9 mouse cellular contexts compared by ENCODE assay signal in the genomic region with DNA sequence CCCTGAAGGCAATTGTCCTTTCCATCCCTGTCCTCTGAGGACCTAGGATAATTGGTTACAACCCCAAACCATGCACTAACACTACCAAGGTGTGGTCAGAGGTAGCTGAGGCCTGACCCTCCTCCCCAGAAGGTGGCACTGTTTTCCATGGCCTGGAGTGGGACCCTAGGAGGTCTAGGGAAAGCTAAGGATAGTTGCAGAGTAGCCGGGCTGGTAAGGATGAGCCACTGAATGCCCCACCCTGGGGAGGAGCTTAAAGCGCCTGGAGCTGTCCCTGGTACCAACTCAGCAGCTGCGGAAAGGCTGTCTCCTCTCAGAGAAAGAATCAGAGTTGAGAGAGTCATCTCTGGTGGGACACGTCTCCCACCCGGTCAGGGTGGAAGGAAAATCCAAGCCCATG. TPM values are rescaled to one million over a fixed set of nuclear protein-coding genes. Genes with fewer than 3 reads are reported as not detected.
A peak's percentile ranks its signal among the peaks of the same experiment; 100 is the strongest.
DNase-seq lines count a peak whose midpoint lies in the region; ATAC-seq lines count a peak whose summit lies in the region.
"Had no signal": no experiment of that assay in that cellular context is flagged by ENCODE, and none has a peak within 500 bp of the region (broad histone marks: within the 10 kb centered on the region; RNA-seq: fewer than 3 reads in every experiment).

No protein-coding gene starts in this region.

- H3K27ac ChIP-seq in kidney, embryonic 15.5 days = no peak overlapping the region
- no peak overlapping the region for H3K27ac ChIP-seq in embryonic facial prominence, embryonic 10.5 days (replicated peaks)
- no peak overlapping the region for H3K27ac ChIP-seq in limb, embryonic 13.5 days
- H3K27ac ChIP-seq in stomach, embryonic 15.5 days = no peak overlapping the region
- H3K27ac ChIP-seq: embryonic facial prominence, embryonic 13.5 days; midbrain, embryonic 12.5 days had no signal

- no peak overlapping the region for H3K9ac ChIP-seq in kidney, embryonic 15.5 days
- H3K9ac ChIP-seq in limb, embryonic 13.5 days = no peak overlapping the region
- no peak overlapping the region for H3K9ac ChIP-seq in stomach, embryonic 15.5 days
- H3K9ac ChIP-seq: embryonic facial prominence, embryonic 13.5 days had no signal

- no peak overlapping the region for H3K4me3 ChIP-seq in kidney, embryonic 15.5 days (replicated peaks)
- H3K4me3 ChIP-seq in embryonic facial prominence, embryonic 10.5 days = no peak overlapping the region
- H3K4me3 ChIP-seq in limb, embryonic 13.5 days = no peak overlapping the region
- H3K4me3 ChIP-seq in stomach, embryonic 15.5 days (replicated peaks) = no peak overlapping the region
- H3K4me3 ChIP-seq: embryonic facial prominence, embryonic 13.5 days had no signal

- no peak for ATAC-seq in kidney, embryonic 15.5 days (replicated peaks; ENCODE audit: low FRiP score)
- 0 out of 2 replicates have a peak, but pooled peaks have one; percentile 25 for ATAC-seq in limb, embryonic 13.5 days (ENCODE audit: low FRiP score, low read depth)
- ATAC-seq in stomach, embryonic 15.5 days (ENCODE audit: insufficient read depth, low FRiP score, low read depth) = 0 out of 2 replicates have a peak, but pooled peaks have one; percentile 27
- no peak for ATAC-seq in erythroblast, adult 5-6 weeks (replicated peaks; ENCODE audit: low FRiP score, poor library complexity, severe bottlenecking)

- H3K4me1 ChIP-seq in kidney, embryonic 15.5 days = no peaks in the 10 kb centered on the region
- H3K4me1 ChIP-seq in embryonic facial prominence, embryonic 10.5 days = peaks cover 16% of the 10 kb centered on the region
- 0 out of 2 replicates have a peak, but pooled peaks cover 4% of the 10 kb centered on the region for H3K4me1 ChIP-seq in limb, embryonic 13.5 days
- 0 out of 2 replicates have a peak, but pooled peaks cover 2% of the 10 kb centered on the region for H3K4me1 ChIP-seq in stomach, embryonic 15.5 days

- H3K36me3 ChIP-seq in kidney, embryonic 15.5 days = no peaks in the 10 kb centered on the region
- no peaks in the 10 kb centered on the region for H3K36me3 ChIP-seq in embryonic facial prominence, embryonic 10.5 days (replicated peaks)
- no peaks in the 10 kb centered on the region for H3K36me3 ChIP-seq in limb, embryonic 13.5 days
- no peaks in the 10 kb centered on the region for H3K36me3 ChIP-seq in stomach, embryonic 15.5 days
- H3K36me3 ChIP-seq: embryonic facial prominence, embryonic 13.5 days; midbrain, embryonic 12.5 days had no signal

- no peaks in the 10 kb centered on the region for H3K9me3 ChIP-seq in kidney, embryonic 15.5 days (replicated peaks)
- H3K9me3 ChIP-seq in embryonic facial prominence, embryonic 10.5 days = no peaks in the 10 kb centered on the region
- H3K9me3 ChIP-seq in limb, embryonic 13.5 days = no peaks in the 10 kb centered on the region
- no peaks in the 10 kb centered on the region for H3K9me3 ChIP-seq in stomach, embryonic 15.5 days
- H3K9me3 ChIP-seq: embryonic facial prominence, embryonic 13.5 days; midbrain, embryonic 12.5 days had no signal

- DNase-seq in kidney, adult 11 months = peak; percentile 15
- DNase-seq in adipocyte (ENCODE audit: low spot score) = peak; percentile 24
- DNase-seq in embryonic facial prominence, embryonic 10.5 days (ENCODE audit: low spot score) = peak; percentile 69

- peaks cover 47% of the 10 kb centered on the region for H3K27me3 ChIP-seq in kidney, embryonic 15.5 days
- peaks cover 47% of the 10 kb centered on the region for H3K27me3 ChIP-seq in embryonic facial prominence, embryonic 10.5 days (replicated peaks; ENCODE audit: low read depth, poor library complexity, severe bottlenecking)
- peaks cover 55% of the 10 kb centered on the region for H3K27me3 ChIP-seq in limb, embryonic 13.5 days
- H3K27me3 ChIP-seq in stomach, embryonic 15.5 days (replicated peaks) = peaks cover 24% of the 10 kb centered on the region

- no peak overlapping the region for H3K4me2 ChIP-seq in kidney, embryonic 15.5 days
- H3K4me2 ChIP-seq in limb, embryonic 13.5 days (replicated peaks) = no peak overlapping the region
- H3K4me2 ChIP-seq in stomach, embryonic 15.5 days = no peak overlapping the region

- under 1% methylated on average over 5 of the region's 5 CpGs for WGBS in kidney, embryonic 15.5 days
- under 1% methylated on average over 5 of the region's 5 CpGs for WGBS in embryonic facial prominence, embryonic 10.5 days
- 0% methylated on average over 5 of the region's 5 CpGs for WGBS in limb, embryonic 13.5 days
- WGBS in stomach, embryonic 15.5 days = 2% methylated on average over 5 of the region's 5 CpGs

RNA-seq across cellular contexts. Expression of gene Ccdc27, which starts 28.4 kb away (rescaled TPM):
- 0.08 and 0.17 TPM in 2 replicates for polyA plus RNA-seq in kidney, embryonic 15.5 days (2015; fragmentation: Nextera tagmentation; extraction: Ambion mirVana)
- polyA plus RNA-seq in embryonic facial prominence, embryonic 10.5 days (2016; fragmentation: Nextera tagmentation; extraction: Ambion mirVana) = not detected in 2 replicates
- not detected in 2 replicates for polyA plus RNA-seq in limb, embryonic 13.5 days (2015; fragmentation: Nextera tagmentation; extraction: Ambion mirVana)
- 0.14 TPM in 1 of 2 replicates, not detected in the other for polyA plus RNA-seq in stomach, embryonic 15.5 days (2015; fragmentation: Nextera tagmentation; extraction: Ambion mirVana)
- total RNA-seq in erythroblast, adult 5-6 weeks (2015; ENCODE audit: low replicate concordance) = not detected in 2 replicates
- not detected in 2 replicates for total RNA-seq in erythroblast, adult 5-6 weeks (2017; ENCODE audit: low replicate concordance)
- polyA plus RNA-seq: embryonic facial prominence, embryonic 13.5 days; midbrain, embryonic 12.5 days had no signal

RNA-seq across cellular contexts. Expression of gene Smim1, which starts 44.9 kb away (rescaled TPM):
- 51.8 and 61.1 TPM in 2 replicates for polyA plus RNA-seq in kidney, embryonic 15.5 days (2015; fragmentation: Nextera tagmentation; extraction: Ambion mirVana)
- polyA plus RNA-seq in embryonic facial prominence, embryonic 10.5 days (2016; fragmentation: Nextera tagmentation; extraction: Ambion mirVana) = 19.3 and 24.5 TPM in 2 replicates
- polyA plus RNA-seq in limb, embryonic 13.5 days (2015; fragmentation: Nextera tagmentation; extraction: Ambion mirVana) = 11.8 and 12.6 TPM in 2 replicates
- polyA plus RNA-seq in stomach, embryonic 15.5 days (2015; fragmentation: Nextera tagmentation; extraction: Ambion mirVana) = 62.3 and 73.8 TPM in 2 replicates
- 5.4 and 12.5 TPM in 2 replicates for total RNA-seq in erythroblast, adult 5-6 weeks (2015; ENCODE audit: low replicate concordance)
- 9.6 and 11.4 TPM in 2 replicates for total RNA-seq in erythroblast, adult 5-6 weeks (2017; ENCODE audit: low replicate concordance)

RNA-seq across cellular contexts. Expression of gene Lrrc47, which starts 59.4 kb away (rescaled TPM):
- polyA plus RNA-seq in kidney, embryonic 15.5 days (2015; fragmentation: Nextera tagmentation; extraction: Ambion mirVana) = 21.9 and 23.0 TPM in 2 replicates
- polyA plus RNA-seq in embryonic facial prominence, embryonic 10.5 days (2016; fragmentation: Nextera tagmentation; extraction: Ambion mirVana) = 24.9 and 27.3 TPM in 2 replicates
- polyA plus RNA-seq in limb, embryonic 13.5 days (2015; fragmentation: Nextera tagmentation; extraction: Ambion mirVana) = 19.6 and 20.5 TPM in 2 replicates
- polyA plus RNA-seq in stomach, embryonic 15.5 days (2015; fragmentation: Nextera tagmentation; extraction: Ambion mirVana) = 20.9 and 23.5 TPM in 2 replicates
- total RNA-seq in erythroblast, adult 5-6 weeks (2015; ENCODE audit: low replicate concordance) = 3.6 and 5.4 TPM in 2 replicates
- total RNA-seq in erythroblast, adult 5-6 weeks (2017; ENCODE audit: low replicate concordance) = 4.5 and 29.4 TPM in 2 replicates

Comparison
In these comparisons a context has a peak if more than half of its experiments do, and no peak if none do; other contexts are left out.
1. DNase-seq: peak in every context shown above with its lines; median percentile 69 in embryonic facial prominence, embryonic 10.5 days; 24 in adipocyte; 15 in kidney, adult 11 months.
2. ATAC-seq: peak in limb, embryonic 13.5 days (single experiment) and stomach, embryonic 15.5 days (single experiment); none in kidney, embryonic 15.5 days (single experiment) and erythroblast, adult 5-6 weeks (single experiment).